Mouse (Mus musculus) bone marrow macrophage, adult 2 months (primary cell): ENCODE measurements at regions not wholly inside any gene's neighbourhood (a gene's known extent, or its start where the extent isn't known, plus 50 kb on each side); places are given as distances from the start of the nearest gene placed in this dataset.

Source experiments
- CTCF ChIP-seq: IDR thresholded peaks from 2 replicates; pipeline ENCODE4 v1.5.1; 2012; ENCODE audit warnings: low read depth, mild to moderate bottlenecking, low read length, moderate library complexity
- POLR2A ChIP-seq: IDR thresholded peaks from 2 replicates; pipeline ENCODE4 v1.6.1; 2012; ENCODE audit warnings: mild to moderate bottlenecking, low read depth, low read length, borderline replicate concordance

- no peak for TF ChIP-seq POLR2A
- TF ChIP-seq CTCF, result no peak
Measured at GRCm38 (mm10) chr1:76629861-76630260, 885.0 kb downstream of the Epha4 start.
